Mouse (Mus musculus) inflammation-experienced regulatory T-cells, adult 16 weeks (primary cell): ENCODE measurements around the gene Trip12. TPM values are rescaled to one million over a fixed set of nuclear protein-coding genes. Genes with fewer than 3 reads are reported as not detected.

Experiments
- polyA plus RNA-seq: library from polyadenylated mRNA; unstranded; fragments of 100-300 nt; shearing (Covaris generic); gene quantifications from one replicate; pipeline ENCODE4 v1.2.1, GENCODE M21; 2017

Trip12 gene
- polyA plus RNA-seq, result 262 TPM

DNA sequence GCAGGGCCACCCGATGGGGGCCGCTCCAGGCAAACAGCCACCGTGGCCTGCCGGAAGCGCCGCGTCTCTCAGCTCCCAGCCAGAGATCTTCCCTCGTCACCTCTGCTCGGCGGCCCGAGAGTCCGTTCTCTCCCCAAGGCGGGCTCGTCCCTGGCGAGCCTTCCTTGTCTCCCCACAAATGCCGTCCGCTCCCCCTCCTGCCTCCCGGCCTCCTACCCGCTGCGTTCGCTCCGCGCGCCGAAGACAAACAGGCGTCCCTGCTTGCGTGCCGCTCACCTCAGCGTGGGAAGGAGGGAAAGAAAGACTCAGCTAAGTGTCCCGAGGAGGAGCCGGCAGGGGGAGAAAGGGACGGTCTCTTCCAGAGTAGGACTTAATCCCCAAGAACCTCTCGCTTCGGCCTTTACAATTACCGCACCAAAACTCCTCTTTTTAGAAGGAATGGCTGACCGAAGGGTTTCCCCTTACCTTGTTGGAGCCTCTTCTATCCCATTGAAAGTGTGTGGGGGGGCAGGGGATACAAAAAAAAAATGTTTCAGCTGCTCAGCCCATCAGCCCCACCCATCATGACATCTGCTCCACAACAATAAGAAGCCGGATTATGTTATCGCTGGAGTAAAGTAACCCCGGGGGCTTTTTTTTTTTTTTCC is at the start of gene Trip12:
Trip12 (minus strand) TSS at position 499 of the 647 bp plus-strand sequence.

DNA sequence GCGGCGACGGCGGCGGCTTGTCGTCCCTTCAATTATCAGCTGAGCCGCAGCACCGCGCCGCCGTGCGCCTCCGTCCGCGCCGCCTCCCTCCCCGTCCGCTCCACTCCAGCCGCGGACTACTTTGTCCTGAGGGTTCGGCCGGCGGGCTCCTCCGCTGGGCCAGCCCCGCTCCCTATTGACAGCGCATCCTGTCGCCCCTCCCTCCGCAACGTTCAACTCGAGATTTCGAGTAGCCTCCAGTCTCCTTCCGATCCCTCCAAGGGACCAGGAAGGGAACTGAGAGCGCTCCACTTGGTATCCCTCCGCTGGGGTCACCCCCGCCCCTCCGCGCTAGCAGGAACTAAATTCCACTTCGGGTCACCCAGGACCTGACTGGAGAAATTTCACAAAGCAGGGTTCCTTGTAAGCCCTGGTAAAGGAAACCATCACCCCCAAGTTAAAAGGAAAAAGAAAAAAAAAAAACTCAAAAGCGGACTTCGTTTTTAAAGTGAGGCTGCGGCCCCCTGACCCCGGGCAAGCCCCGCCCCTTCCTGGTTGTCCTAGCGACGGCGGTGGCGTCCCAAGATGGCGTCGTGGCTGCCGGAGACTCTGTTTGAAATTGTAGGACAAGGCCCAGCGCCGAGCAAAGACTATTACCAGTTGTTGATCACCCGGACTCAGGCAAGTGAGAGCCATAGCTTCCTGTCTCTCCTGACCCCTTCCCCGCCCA is 853 bp downstream of the Trip12 start, which contains the start of gene Fbxo36:
Fbxo36 (plus strand) TSS at position 533 of the 709 bp plus-strand sequence.

DNA sequence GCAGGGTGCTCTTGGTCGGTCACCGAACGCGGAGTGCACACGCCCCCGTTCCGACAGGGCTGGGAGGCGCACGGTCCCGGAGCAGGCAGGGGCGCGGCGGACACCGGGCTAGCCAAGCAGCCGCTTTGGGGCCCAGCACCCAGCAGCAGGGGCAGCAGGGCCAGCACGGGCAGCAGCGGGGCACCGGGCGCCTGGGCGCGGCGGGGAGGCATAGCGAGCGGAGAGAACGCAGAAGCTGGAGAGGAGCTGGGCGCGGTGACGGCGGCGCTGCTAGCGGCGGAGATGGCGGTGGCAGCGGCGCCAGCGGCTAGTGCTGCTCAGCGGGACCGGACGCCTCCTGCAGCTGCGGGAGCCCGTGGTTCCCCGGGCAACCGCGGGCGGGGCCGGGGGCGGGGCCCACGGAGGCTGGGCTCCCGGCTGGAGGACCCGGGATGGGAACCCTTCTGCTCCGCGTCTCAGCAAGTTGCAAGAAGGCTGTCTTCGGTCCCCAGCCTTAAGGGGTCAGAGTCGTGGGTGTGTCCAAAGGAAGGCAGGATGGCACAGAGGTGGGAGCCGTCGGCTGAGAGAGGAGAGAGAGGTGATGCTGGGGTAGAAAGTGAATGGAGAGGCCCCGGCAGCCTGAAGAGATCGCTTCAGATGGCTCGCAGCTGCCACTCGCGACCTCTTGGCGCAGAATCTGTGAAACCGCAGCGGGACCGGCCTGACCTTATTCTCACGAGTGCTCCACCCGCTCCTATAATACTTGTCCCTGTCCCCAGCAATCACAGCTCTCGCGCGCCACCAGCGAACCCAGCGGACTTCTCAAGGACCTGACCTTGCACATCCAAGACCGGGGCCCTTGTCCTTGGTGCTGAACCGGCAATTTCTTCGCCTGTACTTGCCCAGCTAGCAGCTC is 144.6 kb downstream of the Trip12 start, which contains the start of gene Dner:
Dner (minus strand) TSS at position 705 of the 895 bp plus-strand sequence.

Other genes starting within 250 kb of the Trip12 start
- gene Dner, start 144.3 kb downstream of the Trip12 start, polyA plus RNA-seq, result not detected
- 3.4 TPM for gene Fbxo36, start 675 bp downstream of the Trip12 start, polyA plus RNA-seq
- gene Slc16a14, start 94.6 kb upstream of the Trip12 start, polyA plus RNA-seq, result not detected